Mouse (Mus musculus) thymus, adult 2 months (tissue): ENCODE results near the gene Hoxc4.

Experiments
- CTCF ChIP-seq: fragments of 200-500 bp; IDR thresholded peaks from 2 replicates; pipeline ENCODE4 v1.5.1; 2012; ENCODE audit warnings: mild to moderate bottlenecking, control low read depth, low read length, moderate library complexity, borderline replicate concordance; ENCODE audit not compliant: control insufficient read depth, poor library complexity, insufficient read depth; ENCODE audit errors: extremely low read depth
- POLR2A ChIP-seq: fragments of 200-500 bp; IDR thresholded peaks from 2 replicates; pipeline ENCODE4 v1.6.1; 2012; ENCODE audit warnings: mild to moderate bottlenecking, low read length, control low read depth, moderate library complexity; ENCODE audit not compliant: control insufficient read depth, poor library complexity, insufficient read depth; ENCODE audit errors: extremely low read depth

- TF ChIP-seq CTCF (no peak), POLR2A (no peak)
Measured at GRCm38 (mm10) chr15:103015406-103016166, 3.1 kb upstream of the Hoxc4 start.
